Mouse (Mus musculus) erythroid progenitor cell, adult 5-6 weeks (primary cell): ENCODE results near the gene Otop3. TPM values are rescaled to one million over a fixed set of nuclear protein-coding genes. Genes with fewer than 3 reads are reported as not detected.

Experiments
- ATAC-seq: replicated peaks from 2 replicates; pipeline ENCODE4 v1.8.0; 2016; ENCODE audit warnings: moderate number of reproducible peaks, mild to moderate bottlenecking, moderate TSS enrichment, inconsistent platforms; ENCODE audit not compliant: poor library complexity, low FRiP score, severe bottlenecking
- total RNA-seq, 2 experiments: library from RNA; stranded (forward) in 1 of 2; stranded (reverse) in 1 of 2; fragments of 150-400 nt in 1 of 2; fragments of 186-747, 209-891 nt in 1 of 2; gene quantifications; 2 replicates each; pipeline versions ENCODE4 v1.2.3 to v1.2.4; 2015 to 2017; ENCODE audit warnings: low replicate concordance in 2 of 2

Gene Otop3
- total RNA-seq, 2 experiments from 2014 or later: not detected

- no peak for ATAC-seq
Measured at GRCm38 (mm10) chr11:115359293-115359692, 24.8 kb downstream of the Otop3 start.

GRCm38 (mm10) chr11:115359726-115360125 is 25.2 kb downstream of the Otop3 start:
- ATAC-seq: no peak

GRCm38 (mm10) chr11:115364136-115364535 is 29.6 kb downstream of the Otop3 start:
- no peak for ATAC-seq

GRCm38 (mm10) chr11:115366039-115366705 is 31.6 kb downstream of the Otop3 start:
- no peak for ATAC-seq

GRCm38 (mm10) chr11:115366706-115367394 is 32.3 kb downstream of the Otop3 start:
- no peak for ATAC-seq

- ATAC-seq: peak; percentile 81
Measured at GRCm38 (mm10) chr11:115367395-115367944, 32.9 kb downstream of the Otop3 start, which contains the start of gene Hid1. TSS of gene Hid1 (minus strand) at chr11:115367756.

GRCm38 (mm10) chr11:115370368-115370767 is 35.8 kb downstream of the Otop3 start:
- ATAC-seq: no peak

- no peak for ATAC-seq
Measured at GRCm38 (mm10) chr11:115371354-115371753, 36.8 kb downstream of the Otop3 start.

GRCm38 (mm10) chr11:115372015-115372414 is 37.5 kb downstream of the Otop3 start:
- no peak for ATAC-seq

GRCm38 (mm10) chr11:115372737-115373136 is 38.2 kb downstream of the Otop3 start:
- ATAC-seq: no peak

GRCm38 (mm10) chr11:115373805-115374694 is 39.5 kb downstream of the Otop3 start:
- no peak for ATAC-seq

GRCm38 (mm10) chr11:115374695-115375425 is 40.3 kb downstream of the Otop3 start:
- no peak for ATAC-seq

- no peak for ATAC-seq
Measured at GRCm38 (mm10) chr11:115376722-115377121, 42.2 kb downstream of the Otop3 start.

- no peak for ATAC-seq
Measured at GRCm38 (mm10) chr11:115377254-115377653, 42.7 kb downstream of the Otop3 start.

- no peak for ATAC-seq
Measured at GRCm38 (mm10) chr11:115377854-115378253, 43.3 kb downstream of the Otop3 start.

GRCm38 (mm10) chr11:115381276-115381675 is 46.7 kb downstream of the Otop3 start:
- no peak for ATAC-seq

- ATAC-seq: no peak
Measured at GRCm38 (mm10) chr11:115381743-115382539, 47.4 kb downstream of the Otop3 start, which contains the start of gene Cdr2l. TSS of gene Cdr2l (plus strand) at chr11:115381916.

- ATAC-seq: no peak
Measured at GRCm38 (mm10) chr11:115382891-115383290, 48.4 kb downstream of the Otop3 start.
